Mouse (Mus musculus) liver, embryonic 11.5 days (tissue): Measurements from ENCODE around the gene Nek8. TPM values are rescaled to one million over a fixed set of nuclear protein-coding genes. Genes with fewer than 3 reads are reported as not detected.

ENCODE experiments used
- ATAC-seq: fragments of 200-750 bp; cut with Nextera tagmentation; replicated peaks from 2 replicates; pipeline ENCODE4 v1.8.0; 2017; ENCODE audit warnings: moderate number of reproducible peaks, mild to moderate bottlenecking, moderate TSS enrichment, moderate library complexity; ENCODE audit not compliant: low FRiP score
- DNase-seq: peaks from one replicate; pipeline ENCODE4 v3.0.0-alpha.2; 2017; ENCODE audit warnings: low spot score
- H3K27ac ChIP-seq: fragments of 300-500 bp; sonication (generic); 2 replicates; pipeline ENCODE4 v1.5.1; 2014; ENCODE audit warnings: mild to moderate bottlenecking, low read depth, low read length, control low read depth
- H3K27me3 ChIP-seq: fragments of 300-500 bp; sonication (generic); replicated peaks from 2 replicates; pipeline ENCODE4 v1.6.1; 2014; ENCODE audit warnings: low read length, mixed read lengths; ENCODE audit not compliant: control insufficient read depth, insufficient read depth
- H3K36me3 ChIP-seq: fragments of 300-500 bp; sonication (generic); 2 replicates; pipeline ENCODE4 v1.6.1; 2014; ENCODE audit warnings: mild to moderate bottlenecking, low read length, moderate library complexity, mixed read lengths; ENCODE audit not compliant: control insufficient read depth, insufficient read depth
- H3K4me1 ChIP-seq: fragments of 300-500 bp; sonication (generic); replicated peaks from 2 replicates; pipeline ENCODE4 v1.6.1; 2014; ENCODE audit warnings: low read length, mixed read lengths; ENCODE audit not compliant: control insufficient read depth, insufficient read depth
- H3K4me2 ChIP-seq: fragments of 300-500 bp; sonication (generic); 2 replicates; pipeline ENCODE4 v1.6.1; 2014; ENCODE audit warnings: mild to moderate bottlenecking, control low read depth, moderate library complexity
- H3K4me3 ChIP-seq: fragments of 300-500 bp; sonication (generic); 2 replicates; pipeline ENCODE4 v1.5.1; 2014; ENCODE audit warnings: low read depth, low read length, control low read depth
- H3K9ac ChIP-seq: fragments of 300-500 bp; sonication (generic); 2 replicates; pipeline ENCODE4 v1.6.1; 2014; ENCODE audit warnings: low read depth, low read length, control low read depth
- H3K9me3 ChIP-seq: fragments of 300-500 bp; sonication (generic); 2 replicates; pipeline ENCODE4 v1.6.1; 2016; ENCODE audit warnings: low read length, inconsistent platforms, mixed read lengths; ENCODE audit not compliant: control insufficient read depth
- WGBS: fragments of 180-500 bp; shearing (Covaris S2); extraction: QIAGEN DNeasy Blood & Tissue Kit; methylation state at CpG from one replicate; pipeline ENCODE4 v1.1.7; 2014; 5-methylcytosine and 5-hydroxymethylcytosine counted together
- microRNA-seq: library from miRNA; unstranded; fragments of <30 nt; microRNA quantifications from one replicate; pipeline ENCODE4, GENCODE M21; 2017; ENCODE audit warnings: borderline number of aligned reads
- polyA plus RNA-seq: library from polyadenylated mRNA; unstranded; fragments of >200 nt; fragmentation: Nextera tagmentation; extraction: Ambion mirVana; gene quantifications from 2 replicates; pipeline ENCODE4 v1.2.1, GENCODE M21; 2014

Gene Nek8
- polyA plus RNA-seq, 1 experiment from 2014 or later: 14.3 TPM

DNA sequence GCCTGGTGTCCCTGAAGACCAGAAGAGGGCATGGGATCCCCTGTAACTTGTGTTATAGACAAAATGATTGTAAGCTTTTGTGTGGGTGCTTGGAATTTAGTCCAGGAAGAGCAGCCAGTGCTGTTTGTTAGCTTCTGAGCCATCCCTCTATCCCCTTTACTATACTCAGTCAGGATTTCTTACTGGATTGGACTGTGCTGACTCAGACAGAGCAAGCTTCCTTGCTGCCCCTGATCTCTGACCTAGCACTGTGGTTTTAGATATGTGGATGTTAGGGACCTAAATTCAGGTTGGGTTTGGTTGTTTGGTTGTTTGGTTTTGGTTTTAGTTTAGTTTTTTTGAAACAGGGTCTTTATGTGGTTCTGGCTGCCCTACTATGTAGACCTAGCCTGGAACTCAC, 58.0 kb downstream of the Nek8 start:
- no peak overlapping the region for H3K4me2 ChIP-seq
- H3K36me3 ChIP-seq: no peaks in the 10 kb centered on the region
- H3K27me3 ChIP-seq: no peaks in the 10 kb centered on the region
- no peak for ATAC-seq
- no peak for DNase-seq
- peaks cover 52% of the 10 kb centered on the region for H3K4me1 ChIP-seq
- H3K9me3 ChIP-seq: no peaks in the 10 kb centered on the region
- no peak overlapping the region for H3K27ac ChIP-seq
- H3K9ac ChIP-seq: no peak overlapping the region
- H3K4me3 ChIP-seq: no peak overlapping the region

DNA sequence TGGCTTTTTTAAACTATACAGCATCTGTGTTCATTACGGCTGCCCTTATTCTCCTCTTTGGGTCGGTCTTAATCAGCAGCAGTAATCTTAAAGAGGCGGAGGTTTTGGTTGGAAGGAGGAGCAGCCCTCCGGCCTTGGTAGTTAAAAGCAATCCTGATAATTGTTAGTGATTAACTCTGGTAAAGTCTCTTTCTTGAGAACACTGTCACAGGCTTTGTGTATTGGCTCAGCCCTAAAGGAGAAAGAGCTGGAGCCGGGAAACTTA, 60.4 kb downstream of the Nek8 start:
- no peak for DNase-seq
- H3K27me3 ChIP-seq: no peaks in the 10 kb centered on the region
- peak overlapping the region; percentile 85 for H3K27ac ChIP-seq
- H3K36me3 ChIP-seq: no peaks in the 10 kb centered on the region
- H3K4me3 ChIP-seq: peak overlapping the region; percentile 79
- peak overlapping the region; percentile 91 for H3K4me2 ChIP-seq
- peak overlapping the region; percentile 74 for H3K9ac ChIP-seq
- 5% methylated on average over 5 of the region's 5 CpGs for WGBS
- H3K4me1 ChIP-seq: peaks cover 45% of the 10 kb centered on the region
- ATAC-seq: no peak
- H3K9me3 ChIP-seq: no peaks in the 10 kb centered on the region

Small RNA genes lying within 50 kb of the gene (microRNA-seq; reads per million reads assigned to microRNA genes)
- 2.1 reads per million for gene Mir7653

Other genes starting within 250 kb of the Nek8 start
- 0.36 TPM in 1 of 2 replicates, not detected in the other for gene Sez6, start 245.9 kb downstream of the Nek8 start, polyA plus RNA-seq
- 17.0 and 18.6 TPM in 2 replicates for gene Phf12, start 193.9 kb downstream of the Nek8 start, polyA plus RNA-seq
- gene Dhrs13, start 144.4 kb downstream of the Nek8 start, polyA plus RNA-seq: 23.8 and 24.9 TPM in 2 replicates
- 44.8 TPM in 2 replicates for gene Flot2, start 138.7 kb downstream of the Nek8 start, polyA plus RNA-seq
- gene Eral1, start 96.3 kb downstream of the Nek8 start, polyA plus RNA-seq: 39.0 and 40.8 TPM in 2 replicates
- gene Fam222b, start 82.0 kb downstream of the Nek8 start, polyA plus RNA-seq: 13.9 and 17.3 TPM in 2 replicates
- gene Traf4, start 11.1 kb downstream of the Nek8 start, polyA plus RNA-seq: 53.8 and 57.6 TPM in 2 replicates
- gene Tlcd1, start within 50 bp of the Nek8 start, polyA plus RNA-seq: 52.5 and 57.5 TPM in 2 replicates
- gene Rpl23a, start 6.9 kb upstream of the Nek8 start, polyA plus RNA-seq: 1,588 and 1,766 TPM in 2 replicates
- 42.6 and 45.3 TPM in 2 replicates for gene Rab34, start 11.8 kb upstream of the Nek8 start, polyA plus RNA-seq
- gene Proca1, start 16.7 kb upstream of the Nek8 start, polyA plus RNA-seq: 1.6 and 2.5 TPM in 2 replicates
- gene Sdf2, start 69.1 kb upstream of the Nek8 start, polyA plus RNA-seq: 47.4 and 48.7 TPM in 2 replicates
- 30.9 and 32.9 TPM in 2 replicates for gene Supt6, start 69.3 kb upstream of the Nek8 start, polyA plus RNA-seq
- 59.5 and 62.2 TPM in 2 replicates for gene 2610507B11Rik, start 85.1 kb upstream of the Nek8 start, polyA plus RNA-seq
- gene BC030499, start 114.2 kb upstream of the Nek8 start, polyA plus RNA-seq: 0.18 and 0.36 TPM in 2 replicates
- 48.3 and 50.3 TPM in 2 replicates for gene Spag5, start 124.9 kb upstream of the Nek8 start, polyA plus RNA-seq
- gene Aldoc, start 146.3 kb upstream of the Nek8 start, polyA plus RNA-seq: 8.8 and 9.9 TPM in 2 replicates
- 63.6 and 68.2 TPM in 2 replicates for gene Pigs, start 151.7 kb upstream of the Nek8 start, polyA plus RNA-seq
- gene Unc119, start 166.8 kb upstream of the Nek8 start, polyA plus RNA-seq: 68.9 and 72.7 TPM in 2 replicates
- gene Foxn1, start 209.9 kb upstream of the Nek8 start, polyA plus RNA-seq: not detected in 2 replicates
- gene Slc13a2, start 245.5 kb upstream of the Nek8 start, polyA plus RNA-seq: not detected in 2 replicates